Mouse (Mus musculus) lung, postnatal 0 days (tissue): ENCODE results near the gene Cyp2e1.

Experiments used
- CTCF ChIP-seq: IDR thresholded peaks from 2 replicates; pipeline ENCODE4 v1.5.1; 2016; ENCODE audit warnings: antibody characterized with exemption, mild to moderate bottlenecking
- EP300 ChIP-seq: IDR thresholded peaks from 2 replicates; pipeline ENCODE4 v1.6.1; 2016; ENCODE audit warnings: antibody characterized with exemption, mild to moderate bottlenecking, control low read depth

GRCm38 (mm10) chr7:140812850-140813249 is 49.3 kb downstream of the Cyp2e1 start:
- TF ChIP-seq CTCF (no peak), EP300 (no peak)
